Mouse (Mus musculus) kidney, adult 11 months (tissue): ENCODE results near the gene Cyp4f40.
"Not testable (repeated sequence)": the region's sequence is repeated elsewhere in the genome, so short reads cannot be mapped to it uniquely, and the experiment has no call there.

Experiments used
- DNase-seq: peaks from one replicate; pipeline ENCODE4 v3.0.0; 2022

Gene Cyp4f40

DNA sequence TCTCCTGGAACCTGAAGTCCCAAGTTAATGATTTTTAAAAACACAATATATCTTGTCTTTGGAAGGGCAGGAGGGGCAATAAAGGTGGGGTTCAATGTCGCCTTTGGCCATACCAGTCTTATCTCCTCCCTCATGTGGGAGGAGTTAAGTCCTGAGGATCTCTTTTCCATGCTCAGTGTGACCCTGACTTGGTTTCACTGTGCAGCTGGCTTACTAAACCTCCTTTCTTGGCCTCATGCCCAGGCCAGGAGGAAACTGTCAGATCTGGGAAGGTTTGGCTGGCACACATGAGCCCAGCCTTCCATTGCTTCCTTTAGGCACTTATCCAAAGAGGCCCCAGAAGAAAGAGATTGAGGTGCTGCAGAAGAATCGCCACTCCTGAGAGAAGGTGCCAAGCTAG lies at the start of gene Cyp4f40:
Cyp4f40 (plus strand) TSS at position 189 of the 400 bp plus-strand sequence.
- DNase-seq = peak; percentile 55

DNA sequence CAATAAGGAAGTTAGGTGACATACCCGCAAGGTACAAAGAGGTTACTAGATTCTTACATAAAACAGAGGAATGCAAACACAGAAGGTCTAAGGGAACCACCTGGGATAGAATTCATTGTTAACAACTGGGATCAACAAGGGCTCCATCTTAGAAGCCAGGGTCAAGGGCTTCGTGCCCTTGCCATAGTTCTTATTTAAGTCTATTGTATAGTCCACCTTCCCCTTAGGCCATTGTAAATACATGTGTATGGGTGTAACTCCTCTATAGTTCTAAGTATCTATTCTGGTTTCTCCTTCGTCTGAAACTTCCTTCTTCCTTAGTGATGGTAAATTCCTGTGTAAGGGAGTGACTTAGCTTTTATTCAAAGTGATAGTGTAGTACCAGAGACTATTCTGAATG lies 48.5 kb upstream of the Cyp4f40 start:
- not testable (repeated sequence) for DNase-seq

- DNase-seq = no peak
These were observed 47.8 kb upstream of the Cyp4f40 start for GRCm38 (mm10) chr17:32610896-32611295.

- no peak for DNase-seq
These were observed 46.3 kb upstream of the Cyp4f40 start for GRCm38 (mm10) chr17:32612417-32612816.

- DNase-seq = no peak
These were observed 41.4 kb upstream of the Cyp4f40 start for GRCm38 (mm10) chr17:32617252-32617651.

DNA sequence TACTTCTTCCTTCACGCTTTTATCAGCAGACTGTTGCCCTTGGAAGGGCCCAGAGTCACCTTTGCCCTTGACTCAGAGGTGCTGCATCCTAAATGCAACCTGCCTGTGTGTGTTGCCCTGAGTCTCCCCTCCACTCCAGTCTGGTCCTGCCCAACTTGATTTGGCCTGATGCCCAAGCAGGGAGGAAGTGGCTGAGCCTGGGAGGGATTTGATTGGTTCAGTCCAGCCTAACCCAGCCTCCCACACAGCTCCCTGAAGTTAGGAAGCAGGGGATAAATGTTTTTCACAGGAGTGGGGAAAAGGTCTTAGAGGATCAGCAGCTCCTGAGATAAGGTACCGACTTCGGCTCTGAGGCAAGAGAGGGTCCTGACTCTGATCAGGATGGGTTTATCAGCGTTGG lies 37.7 kb upstream of the Cyp4f40 start, which contains the start of gene Cyp4f37:
Cyp4f37 (plus strand) TSS at position 292 of the 400 bp plus-strand sequence.
- DNase-seq = not testable (repeated sequence)

DNA sequence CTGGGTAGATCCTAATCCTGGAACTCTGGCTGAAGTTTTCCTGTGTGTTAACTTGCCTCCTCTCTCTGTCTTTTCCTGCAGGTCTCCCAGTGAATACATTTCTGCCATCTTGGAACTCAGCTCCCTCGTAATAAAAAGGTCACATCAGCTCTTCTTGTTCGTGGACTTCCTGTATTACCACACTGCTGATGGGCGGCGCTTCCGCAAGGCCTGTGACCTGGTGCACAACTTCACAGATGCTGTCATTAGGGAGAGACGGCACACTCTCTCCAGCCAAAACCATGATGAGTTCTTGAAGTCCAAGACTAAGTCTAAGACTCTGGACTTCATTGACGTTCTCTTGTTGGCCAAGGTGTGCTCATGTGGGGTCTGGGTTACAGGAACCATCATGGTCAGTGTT lies 29.0 kb upstream of the Cyp4f40 start:
- not testable (repeated sequence) for DNase-seq

DNA sequence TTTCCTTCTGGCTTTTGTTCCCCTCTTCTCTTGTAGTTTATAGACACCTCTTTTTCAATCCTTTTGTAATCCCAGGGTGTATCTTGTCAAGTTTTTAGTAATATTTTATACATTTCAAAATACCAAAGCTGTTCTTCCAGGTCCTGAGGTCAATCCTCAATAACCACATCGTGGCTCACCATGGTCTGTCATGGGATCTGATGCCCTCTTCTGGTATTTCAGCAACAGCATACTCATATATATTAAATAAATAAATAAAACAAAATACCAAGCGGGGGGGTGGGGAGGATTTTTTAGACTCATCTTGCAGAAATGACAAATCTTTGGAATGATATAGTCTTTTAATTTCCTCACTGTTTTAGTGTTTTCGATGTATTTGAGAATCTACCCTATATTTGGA lies 26.8 kb upstream of the Cyp4f40 start:
- no peak for DNase-seq

- DNase-seq = not testable (repeated sequence)
These were observed 24.3 kb upstream of the Cyp4f40 start for GRCm38 (mm10) chr17:32634242-32634971.

DNA sequence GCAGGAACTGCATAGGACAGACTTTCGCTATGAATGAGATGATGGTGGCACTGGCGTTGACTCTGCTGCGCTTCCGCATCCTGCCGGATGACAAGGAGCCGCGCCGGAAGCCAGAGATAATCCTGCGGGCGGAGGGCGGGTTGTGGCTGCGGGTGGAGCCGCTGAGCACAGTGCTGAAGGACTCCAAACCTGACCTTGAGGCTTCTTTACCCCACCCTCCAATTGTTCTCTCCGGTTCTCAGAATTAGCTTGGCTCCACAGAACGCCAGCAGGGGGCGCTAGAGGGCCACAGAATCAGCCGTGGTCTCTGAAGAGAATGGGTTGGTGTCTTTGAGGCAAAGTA lies 23.8 kb upstream of the Cyp4f40 start:
- peak; percentile 43 for DNase-seq

DNA sequence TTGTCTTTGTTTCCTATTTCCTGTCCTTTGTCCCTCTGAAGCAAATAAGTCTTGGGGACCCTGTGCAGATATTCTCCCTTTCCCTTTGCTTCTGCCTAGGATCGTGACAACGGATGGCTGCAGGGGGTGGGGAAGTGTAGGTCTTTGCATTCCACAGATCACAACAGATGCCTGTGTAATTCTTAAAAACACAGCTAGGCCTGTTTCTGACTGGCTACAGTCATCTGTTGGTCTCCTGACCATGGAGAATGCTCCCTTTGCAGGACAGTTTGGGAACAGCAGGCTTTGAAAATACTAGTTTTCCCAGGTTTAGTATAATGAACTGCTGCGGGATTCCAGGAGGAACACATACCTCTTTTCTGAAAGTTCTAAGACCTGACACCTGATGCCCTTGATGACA lies 22.4 kb upstream of the Cyp4f40 start:
- DNase-seq = no peak

GRCm38 (mm10) chr17:32637151-32637550 lies 21.5 kb upstream of the Cyp4f40 start:
- no peak for DNase-seq

DNA sequence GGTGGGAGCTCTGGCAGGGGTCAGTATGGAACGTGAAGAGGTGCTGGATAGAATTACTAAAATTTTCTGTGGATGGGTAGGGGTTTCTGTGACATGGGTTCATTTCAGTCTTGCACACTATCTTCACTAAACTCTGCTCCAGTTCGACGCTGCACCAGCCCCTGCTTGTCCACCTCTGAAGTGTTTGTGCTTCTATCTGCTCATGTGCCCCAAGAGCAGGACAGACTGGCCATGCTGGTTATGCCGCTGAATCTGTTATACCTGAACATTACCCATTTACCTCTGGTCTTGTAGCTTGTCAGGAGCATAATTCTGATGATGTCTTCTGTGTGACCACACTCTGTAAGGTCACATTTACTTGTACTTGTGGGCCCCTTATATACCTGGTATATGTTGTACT lies 12.1 kb upstream of the Cyp4f40 start:
- no peak for DNase-seq

DNA sequence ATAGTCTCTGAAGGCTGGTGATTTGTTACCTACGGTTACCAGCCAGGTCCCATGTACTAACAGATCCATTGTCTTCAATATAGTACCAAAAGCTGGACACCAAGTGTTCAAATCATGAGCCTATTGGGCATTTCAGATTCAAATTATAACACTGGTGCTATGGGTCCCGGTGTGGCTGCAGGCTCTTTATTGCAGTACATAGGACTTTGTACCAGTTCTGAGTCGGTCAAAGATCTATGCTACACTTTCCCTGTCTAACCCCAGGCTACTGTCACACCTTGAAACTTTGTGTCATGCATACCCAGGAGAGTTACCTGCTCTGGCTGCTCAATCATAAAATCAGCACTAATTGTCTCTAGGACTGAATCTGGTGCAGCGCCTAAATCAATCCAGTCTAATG lies 4.8 kb upstream of the Cyp4f40 start:
- DNase-seq = no peak

DNA sequence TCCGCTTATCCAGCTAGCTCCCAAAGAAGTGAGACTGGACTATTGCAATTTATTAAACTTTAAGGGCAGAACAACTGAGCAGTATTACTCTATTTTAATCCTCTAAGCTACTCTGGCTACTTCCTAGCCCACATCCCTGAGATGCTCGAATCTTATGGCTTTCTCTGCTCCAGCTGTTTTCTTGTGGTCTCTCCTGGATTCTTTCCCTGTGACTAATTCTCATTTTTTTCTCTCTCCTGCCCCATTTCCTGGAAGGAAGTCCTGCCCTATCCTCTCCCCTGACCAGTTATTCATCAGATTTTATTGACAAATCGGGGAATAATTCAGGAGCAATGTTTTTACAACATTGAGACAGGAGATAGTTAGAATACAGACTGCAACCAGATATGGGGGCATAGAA lies 1.7 kb upstream of the Cyp4f40 start:
- no peak for DNase-seq

- DNase-seq = no peak
These were observed 454 bp upstream of the Cyp4f40 start for GRCm38 (mm10) chr17:32658246-32658645.

DNA sequence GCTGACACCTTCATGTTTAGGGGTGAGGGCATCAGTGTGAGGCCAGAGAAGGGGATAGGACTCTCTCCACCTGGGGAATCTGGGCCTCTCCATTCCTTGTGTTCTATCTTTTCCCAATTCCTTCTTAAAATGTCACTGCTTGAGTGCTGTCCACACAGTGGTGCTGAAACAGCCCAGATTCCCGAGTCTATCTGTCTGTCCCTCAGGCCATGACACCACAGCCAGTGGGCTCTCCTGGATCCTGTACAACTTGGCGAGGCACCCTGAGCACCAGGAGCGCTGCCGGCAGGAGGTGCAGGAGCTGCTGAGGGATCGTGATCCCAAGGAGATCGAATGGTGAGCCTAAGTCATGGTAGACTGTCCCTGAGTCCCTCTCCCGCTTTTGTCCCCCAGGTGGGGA lies 15.3 kb downstream of the Cyp4f40 start:
- no peak for DNase-seq

GRCm38 (mm10) chr17:32676040-32676635 lies 17.4 kb downstream of the Cyp4f40 start:
- DNase-seq = no peak

DNA sequence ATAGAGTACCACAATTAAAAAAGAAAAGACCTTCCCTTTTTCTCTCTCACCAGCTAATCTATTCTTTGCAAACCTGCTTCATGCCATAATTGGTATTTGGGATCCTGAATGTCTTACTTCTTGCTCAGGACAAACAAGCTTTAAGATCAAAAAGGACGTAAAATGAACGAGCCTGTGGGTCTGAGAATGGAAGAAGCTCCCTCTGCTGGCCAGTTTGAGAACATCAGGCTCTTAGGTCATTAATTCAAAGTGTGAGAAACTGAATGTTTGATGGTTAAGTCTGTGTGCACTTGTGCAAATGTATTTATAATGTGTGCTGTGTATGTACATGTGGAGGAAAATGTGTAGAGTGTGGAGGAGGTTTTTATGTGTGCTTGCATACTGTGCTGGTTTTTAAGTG lies 21.7 kb downstream of the Cyp4f40 start:
- DNase-seq = peak; percentile 10

DNA sequence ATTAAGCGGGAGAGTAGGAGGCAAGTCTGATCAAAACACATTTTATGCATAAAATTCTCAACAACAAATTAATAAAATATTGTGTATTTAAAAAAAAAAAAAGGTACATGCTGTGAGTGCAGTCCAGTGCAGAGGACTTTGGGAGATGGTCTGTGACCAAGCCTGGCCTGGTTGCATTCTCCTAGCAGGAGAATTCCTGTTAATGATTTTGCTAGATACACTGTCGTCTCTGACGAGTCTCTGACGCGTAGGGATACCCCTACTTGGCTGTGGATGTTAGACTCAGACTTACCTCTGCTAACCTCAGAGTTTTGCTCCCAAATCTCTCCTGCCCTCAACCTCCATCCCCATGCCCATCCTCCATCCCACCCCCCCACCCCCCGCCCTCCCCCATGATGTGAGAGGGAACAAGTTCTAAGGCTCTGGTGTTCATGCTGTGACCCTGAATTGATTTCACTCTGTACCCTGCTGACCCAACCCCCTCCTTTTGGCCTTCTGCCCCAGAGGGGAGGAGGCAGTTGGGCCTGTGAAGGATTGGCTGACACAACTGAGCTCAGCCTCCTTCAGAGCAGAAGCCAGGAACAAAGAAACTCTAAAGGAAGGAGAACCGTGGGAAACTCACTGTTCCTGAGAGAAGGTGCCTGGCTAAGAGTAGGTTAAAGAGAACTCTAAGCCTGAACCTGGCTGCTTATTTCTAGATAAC lies 26.5 kb downstream of the Cyp4f40 start, which contains the start of gene Cyp4f15:
Cyp4f15 (plus strand) TSS at position 580 of the 703 bp plus-strand sequence.
- DNase-seq = peak; percentile 57

GRCm38 (mm10) chr17:32686722-32687121 lies 28.0 kb downstream of the Cyp4f40 start:
- DNase-seq = no peak

GRCm38 (mm10) chr17:32690959-32691358 lies 32.3 kb downstream of the Cyp4f40 start:
- no peak for DNase-seq

DNA sequence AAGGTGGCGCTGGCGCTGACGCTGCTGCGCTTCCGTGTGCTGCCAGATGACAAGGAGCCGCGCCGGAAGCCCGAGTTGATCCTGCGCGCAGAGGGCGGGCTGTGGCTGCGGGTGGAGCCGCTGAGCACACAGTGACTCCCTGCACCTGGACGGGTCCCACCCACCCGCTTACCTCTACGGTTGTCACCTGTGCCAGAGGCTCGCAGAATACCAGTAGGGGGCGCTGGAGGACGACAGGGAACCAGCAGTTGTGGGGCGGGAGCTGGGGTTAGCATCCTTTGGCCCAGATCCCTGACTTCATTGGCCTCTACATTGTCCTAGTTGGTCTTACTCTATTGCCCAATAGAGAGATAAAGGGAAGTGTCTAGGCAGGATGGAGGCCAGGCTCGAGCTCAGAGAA lies 44.1 kb downstream of the Cyp4f40 start:
- DNase-seq = peak; percentile 39

GRCm38 (mm10) chr17:32710541-32710940 lies 51.8 kb downstream of the Cyp4f40 start:
- DNase-seq = not testable (repeated sequence)
